Mouse (Mus musculus): ENCODE measurements around the gene Epha6. TPM values are rescaled to one million over a fixed set of nuclear protein-coding genes. Genes with fewer than 3 reads are reported as not detected.
A peak's percentile ranks its signal among the peaks of the same experiment; 100 is the strongest.

Gene Epha6
- polyA plus RNA-seq, 2 experiments from 2014 or later = not detected

GRCm38 (mm10) chr16:59639985-59640384, 965.3 kb downstream of the Epha6 start:
- ATAC-seq = no peak

GRCm38 (mm10) chr16:59639102-59639691, 966.1 kb downstream of the Epha6 start, which contains the start of gene Arl6:
Gene Arl6, minus strand, starts transcription at chr16:59639391.
- ATAC-seq = peak; percentile 96

- no peak for ATAC-seq
These were observed 970.7 kb downstream of the Epha6 start for GRCm38 (mm10) chr16:59634598-59634997.

- ATAC-seq = no peak
These were observed 983.8 kb downstream of the Epha6 start for GRCm38 (mm10) chr16:59621554-59621953.

GRCm38 (mm10) chr16:59617167-59617566, 988.2 kb downstream of the Epha6 start:
- peak; percentile 84 for ATAC-seq

- no peak for ATAC-seq
These were observed 989.7 kb downstream of the Epha6 start for GRCm38 (mm10) chr16:59615675-59616074.

GRCm38 (mm10) chr16:59610750-59611149, 994.6 kb downstream of the Epha6 start:
- no peak for ATAC-seq

- ATAC-seq = no peak
These were observed 1001.1 kb downstream of the Epha6 start for GRCm38 (mm10) chr16:59604078-59604781.
